Comparison of ENCODE assay signal across 15 mouse cellular contexts in the genomic region with DNA sequence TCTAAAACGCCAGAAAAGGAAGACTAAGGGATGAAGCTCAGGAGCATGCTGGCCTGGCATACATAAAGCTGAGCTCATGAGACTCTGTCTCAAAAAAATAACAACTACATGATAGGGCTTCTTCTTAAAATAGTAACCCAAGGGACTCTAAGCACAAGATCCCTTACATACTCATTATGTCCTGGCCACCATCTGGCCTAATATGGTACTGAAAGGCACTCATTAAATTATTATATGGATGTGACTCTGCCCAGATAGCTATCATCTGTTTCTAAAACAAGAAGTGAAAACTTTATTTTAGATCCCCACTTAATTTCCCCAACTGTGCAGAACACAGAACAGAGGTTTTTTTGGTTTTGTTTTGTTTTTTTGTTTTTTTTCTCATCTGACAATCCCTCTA. TPM values are rescaled to one million over a fixed set of nuclear protein-coding genes. Genes with fewer than 3 reads are reported as not detected.
DNase-seq lines count a peak whose midpoint lies in the region; ATAC-seq and TF ChIP-seq lines count a peak whose summit lies in the region.
"Had no signal": no experiment of that assay in that cellular context is flagged by ENCODE, and none has a peak within 500 bp of the region (broad histone marks: within the 10 kb centered on the region; RNA-seq: fewer than 3 reads in every experiment).

No protein-coding gene starts in this region.

- H3K27ac ChIP-seq in heart, adult 2 months = no peak overlapping the region
- H3K27ac ChIP-seq in lung, embryonic 14.5 days (ENCODE audit: low read depth) = no peak overlapping the region
- H3K27ac ChIP-seq in liver, embryonic 13.5 days = peak overlapping the region; percentile 86
- peak overlapping the region; percentile 65; the same call in 1 of the 2 replicates for H3K27ac ChIP-seq in stomach, postnatal 0 days (replicated peaks)
- H3K27ac ChIP-seq: forebrain, embryonic 12.5 days; lung, embryonic 15.5 days; midbrain, embryonic 15.5 days; neural tube, embryonic 15.5 days had no signal

- no peaks in the 10 kb centered on the region for H3K27me3 ChIP-seq in heart, adult 2 months (ENCODE audit: control insufficient read depth, insufficient read depth, low read length)
- H3K27me3 ChIP-seq in lung, embryonic 14.5 days (ENCODE audit: insufficient read depth, low read length) = no peaks in the 10 kb centered on the region
- H3K27me3 ChIP-seq in liver, embryonic 13.5 days = no peaks in the 10 kb centered on the region
- no peaks in the 10 kb centered on the region for H3K27me3 ChIP-seq in stomach, postnatal 0 days (ENCODE audit: control insufficient read depth, insufficient read depth, low read length)
- H3K27me3 ChIP-seq: forebrain, embryonic 12.5 days; lung, embryonic 15.5 days; midbrain, embryonic 15.5 days; neural tube, embryonic 15.5 days had no signal

- intact Hi-C loops in heart, adult 2 months (cut with DNase I) = no loop called here

- no peak for DNase-seq in heart, adult 2 months
- no peak for DNase-seq in heart, adult 9 months (ENCODE audit: low spot score in 2 of 2)
- no peak for DNase-seq in lung, embryonic 14.5 days
- no peak for DNase-seq in lung, adult 2 months
- DNase-seq in liver, embryonic 13.5 days = no peak
- DNase-seq in stomach, postnatal 0 days (ENCODE audit: low spot score) = no peak
- no peak for DNase-seq in spleen, adult 12 weeks (ENCODE audit: low spot score)
- DNase-seq in cerebellum, adult 9-10 months = no peak
- DNase-seq: cerebellum, postnatal 14 days; kidney, adult 11 months; right cerebral cortex, postnatal 4 days had no signal

- H3K4me1 ChIP-seq in heart, adult 2 months (ENCODE audit: control insufficient read depth, insufficient read depth, low read length) = peaks cover 6% of the 10 kb centered on the region
- H3K4me1 ChIP-seq in lung, embryonic 14.5 days (ENCODE audit: insufficient read depth) = no peaks in the 10 kb centered on the region
- H3K4me1 ChIP-seq in lung, adult 2 months (ENCODE audit: control insufficient read depth, insufficient read depth, low read length) = no peaks in the 10 kb centered on the region; the same call in 1 of the 2 replicates
- peaks cover 46% of the 10 kb centered on the region for H3K4me1 ChIP-seq in liver, embryonic 13.5 days (replicated peaks)
- H3K4me1 ChIP-seq in stomach, postnatal 0 days (replicated peaks; ENCODE audit: control insufficient read depth, insufficient read depth) = no peaks in the 10 kb centered on the region
- H3K4me1 ChIP-seq: forebrain, embryonic 12.5 days; midbrain, embryonic 15.5 days; neural tube, embryonic 15.5 days had no signal

- H3K4me2 ChIP-seq in lung, embryonic 14.5 days = no peak overlapping the region
- H3K4me2 ChIP-seq in liver, embryonic 13.5 days = peak overlapping the region; percentile 72
- H3K4me2 ChIP-seq in stomach, postnatal 0 days (replicated peaks; ENCODE audit: low read depth) = no peak overlapping the region
- H3K4me2 ChIP-seq: forebrain, embryonic 12.5 days; lung, embryonic 15.5 days; midbrain, embryonic 15.5 days; neural tube, embryonic 15.5 days had no signal

- no peak for TF ChIP-seq EP300 in heart, adult 2 months (IDR thresholded peaks at IDR 0.05; ENCODE audit: insufficient read depth, low read depth, low read length)
- TF ChIP-seq EP300 in stomach, postnatal 0 days (optimal IDR thresholded peaks at IDR 0.05) = no peak

- 66% methylated on average over 1 of the region's 1 CpGs for WGBS in heart, adult 2 months
- 77% methylated on average over 1 of the region's 1 CpGs for WGBS in lung, embryonic 14.5 days
- WGBS in lung, adult 2 months = 77% methylated on average over 1 of the region's 1 CpGs
- 77% methylated on average over 1 of the region's 1 CpGs for WGBS in liver, embryonic 13.5 days (ENCODE audit: insufficient replicate concordance)
- 94% methylated on average over 1 of the region's 1 CpGs for WGBS in stomach, postnatal 0 days

- no peaks in the 10 kb centered on the region; the same call in 1 of the 2 replicates for H3K9me3 ChIP-seq in lung, embryonic 14.5 days (ENCODE audit: low read depth, low read length)
- H3K9me3 ChIP-seq in liver, embryonic 13.5 days (replicated peaks) = no peaks in the 10 kb centered on the region
- no peaks in the 10 kb centered on the region for H3K9me3 ChIP-seq in stomach, postnatal 0 days (ENCODE audit: control insufficient read depth, low read length)
- H3K9me3 ChIP-seq: forebrain, embryonic 12.5 days; lung, embryonic 15.5 days; midbrain, embryonic 15.5 days; neural tube, embryonic 15.5 days had no signal

- H3K79me2 ChIP-seq in heart, adult 2 months (replicated peaks; ENCODE audit: control insufficient read depth, insufficient read depth, low read length) = no peaks in the 10 kb centered on the region

- peak; percentile 42 for TF ChIP-seq CTCF in heart, adult 2 months (IDR thresholded peaks at IDR 0.05)
- TF ChIP-seq CTCF in lung, embryonic 14.5 days (IDR thresholded peaks at IDR 0.05; ENCODE audit: low read depth) = peak; percentile 30
- no peak for TF ChIP-seq CTCF in lung, adult 2 months (IDR thresholded peaks at IDR 0.05; ENCODE audit: insufficient read depth, low read length)
- peak; percentile 48 for TF ChIP-seq CTCF in stomach, postnatal 0 days (IDR thresholded peaks at IDR 0.05; ENCODE audit: low read depth)

- no peak overlapping the region for H3K4me3 ChIP-seq in heart, adult 2 months
- H3K4me3 ChIP-seq in lung, embryonic 14.5 days (ENCODE audit: low read depth, low read length) = no peak overlapping the region
- H3K4me3 ChIP-seq in lung, adult 2 months (replicated peaks; ENCODE audit: extremely low read depth, low read depth, low read length) = no peak overlapping the region
- H3K4me3 ChIP-seq in liver, embryonic 13.5 days (replicated peaks) = peak overlapping the region; percentile 33
- H3K4me3 ChIP-seq in stomach, postnatal 0 days (ENCODE audit: low read depth, low read length) = no peak overlapping the region
- H3K4me3 ChIP-seq: forebrain, embryonic 12.5 days; lung, embryonic 15.5 days; midbrain, embryonic 15.5 days; neural tube, embryonic 15.5 days had no signal

- no peak for ATAC-seq in lung, embryonic 14.5 days (ENCODE audit: insufficient read depth)
- ATAC-seq in liver, embryonic 13.5 days (ENCODE audit: low read depth) = no peak
- ATAC-seq in stomach, postnatal 0 days (ENCODE audit: low FRiP score, low TSS enrichment) = no peak
- ATAC-seq: midbrain, embryonic 15.5 days had no signal

- no peak for TF ChIP-seq POLR2A in heart, adult 2 months (IDR thresholded peaks at IDR 0.05; ENCODE audit: insufficient read depth, low read depth, low read length)
- TF ChIP-seq POLR2A in lung, adult 2 months (IDR thresholded peaks at IDR 0.05; ENCODE audit: borderline replicate concordance, extremely low read depth, low read depth, low read length) = no peak

- H3K36me3 ChIP-seq in heart, adult 2 months (ENCODE audit: control insufficient read depth, insufficient read depth, low read length) = no peaks in the 10 kb centered on the region
- H3K36me3 ChIP-seq in lung, embryonic 14.5 days (ENCODE audit: insufficient read depth) = no peaks in the 10 kb centered on the region
- no peaks in the 10 kb centered on the region for H3K36me3 ChIP-seq in liver, embryonic 13.5 days
- H3K36me3 ChIP-seq in stomach, postnatal 0 days (ENCODE audit: control insufficient read depth, insufficient read depth, low read length) = no peaks in the 10 kb centered on the region
- H3K36me3 ChIP-seq: forebrain, embryonic 12.5 days; lung, embryonic 15.5 days; midbrain, embryonic 15.5 days; neural tube, embryonic 15.5 days had no signal

- no peak overlapping the region for H3K9ac ChIP-seq in heart, adult 2 months (ENCODE audit: low read depth, low read length)
- no peak overlapping the region for H3K9ac ChIP-seq in lung, embryonic 14.5 days
- H3K9ac ChIP-seq in liver, embryonic 13.5 days = peak overlapping the region; percentile 64
- no peak overlapping the region for H3K9ac ChIP-seq in stomach, postnatal 0 days (ENCODE audit: low read length)
- H3K9ac ChIP-seq: forebrain, embryonic 12.5 days; lung, embryonic 15.5 days; midbrain, embryonic 15.5 days; neural tube, embryonic 15.5 days had no signal

RNA-seq across cellular contexts. Expression of gene Cd2ap, which starts 6.4 kb away (rescaled TPM):
- total RNA-seq in heart, adult 2 months (2021) = 10 to 100 TPM; 16.9 to 17.8 TPM
- polyA plus RNA-seq in heart, adult 2 months (2012; rRNA removed) = 5.0 and 9.7 TPM in 2 replicates
- 38.1 and 38.7 TPM in 2 replicates for polyA plus RNA-seq in lung, embryonic 14.5 days (2014; fragmentation: Nextera tagmentation; extraction: Ambion mirVana)
- 13.9 and 14.6 TPM in 2 replicates for polyA plus RNA-seq in lung, adult 2 months (2012; rRNA removed)
- 8.8 and 10.2 TPM in 2 replicates for polyA plus RNA-seq in liver, embryonic 13.5 days (2015; fragmentation: Nextera tagmentation; extraction: Ambion mirVana)
- polyA plus RNA-seq in stomach, postnatal 0 days (2015; fragmentation: Nextera tagmentation; extraction: Ambion mirVana) = 26.3 and 29.4 TPM in 2 replicates

Comparison
In these comparisons a context has a peak if more than half of its experiments do, and no peak if none do; other contexts are left out.
1. H3K27ac ChIP-seq: peak in liver, embryonic 13.5 days (single experiment) and stomach, postnatal 0 days (single experiment); none in heart, adult 2 months (single experiment) and lung, embryonic 14.5 days (single experiment).